Mouse (Mus musculus): ENCODE measurements around the gene Zfp524. TPM values are rescaled to one million over a fixed set of nuclear protein-coding genes. Genes with fewer than 3 reads are reported as not detected.

The Zfp524 gene
- polyA plus RNA-seq (2012; fragmentation: generic; extraction: Trizol), result 10 to 100 TPM; 24.7 to 30.2 TPM

GRCm38 (mm10) chr7:5014251-5015117, at the start of gene Zfp524, which contains the start of gene Fiz1:
Zfp524 (plus strand) TSS chr7:5014415.
Fiz1 (minus strand) TSS chr7:5014697.

GRCm38 (mm10) chr7:4971068-4971467, 43.1 kb upstream of the Zfp524 start, which contains the start of gene Sbk3:
Sbk3 (minus strand) TSS chr7:4971168.

GRCm38 (mm10) chr7:4996003-4996895, 18.0 kb upstream of the Zfp524 start, which contains the start of gene Zfp579:
Zfp579 (minus strand) TSS chr7:4996158.

GRCm38 (mm10) chr7:5015118-5016001, 1.1 kb downstream of the Zfp524 start, which contains the start of gene Gm44973:
Gm44973 (plus strand) TSS chr7:5015496.

GRCm38 (mm10) chr7:5020000-5020681, 5.9 kb downstream of the Zfp524 start, which contains the start of the genes Zfp865 and Ccdc106:
Zfp865 (plus strand) TSS chr7:5020376.
Ccdc106 (plus strand) TSS chr7:5020553.

GRCm38 (mm10) chr7:5033818-5034217, 19.6 kb downstream of the Zfp524 start, which contains the start of gene 4632433K11Rik:
4632433K11Rik (plus strand) TSS chr7:5034118.

GRCm38 (mm10) chr7:5038109-5038732, 24.0 kb downstream of the Zfp524 start, which contains the start of gene Zfp784:
Zfp784 (minus strand) TSS chr7:5038446.

GRCm38 (mm10) chr7:5051193-5052192, 37.3 kb downstream of the Zfp524 start, which contains the start of gene Zfp580:
Zfp580 (plus strand) TSS chr7:5051538.

GRCm38 (mm10) chr7:5061774-5062359, 47.7 kb downstream of the Zfp524 start, which contains the start of gene U2af2:
U2af2 (plus strand) TSS chr7:5062143.

Other genes with a start within 250 kb of the Zfp524 start
- gene Fam71e2, start 243.1 kb upstream of the Zfp524 start, polyA plus RNA-seq (2012; fragmentation: generic; extraction: Trizol), result not detected
- gene Il11, start 231.6 kb upstream of the Zfp524 start, polyA plus RNA-seq (2012; fragmentation: generic; extraction: Trizol), result under 1 TPM; 0.66 to 0.91 TPM
- 1 to 10 TPM in 1 of 2 experiments, under 1 TPM in 1; 0.61 to 1.1 TPM for gene Tmem190, start 231.5 kb upstream of the Zfp524 start, polyA plus RNA-seq (2012; fragmentation: generic; extraction: Trizol)
- 10 to 100 TPM in 1 of 2 experiments, 1 to 10 TPM in 1; 9.5 to 53.2 TPM for gene Tmem238, start 224.8 kb upstream of the Zfp524 start, polyA plus RNA-seq (2012; fragmentation: generic; extraction: Trizol)
- gene Rpl28, start 221.5 kb upstream of the Zfp524 start, polyA plus RNA-seq (2012; fragmentation: generic; extraction: Trizol), result over 10,000 TPM in 1 of 2 experiments, 1,000 to 10,000 TPM in 1; 4,560 to 11,128 TPM
- 100 to 1,000 TPM; 315 to 381 TPM for gene Ube2s, start 201.8 kb upstream of the Zfp524 start, polyA plus RNA-seq (2012; fragmentation: generic; extraction: Trizol)
- gene Shisa7, start 169.7 kb upstream of the Zfp524 start, polyA plus RNA-seq (2012; fragmentation: generic; extraction: Trizol), result not detected
- gene Isoc2b, start 144.2 kb upstream of the Zfp524 start, polyA plus RNA-seq (2012; fragmentation: generic; extraction: Trizol), result under 1 TPM; 0.18 to 0.59 TPM
- 1 to 10 TPM; 1.5 to 3.4 TPM for gene Isoc2a, start 137.3 kb upstream of the Zfp524 start, polyA plus RNA-seq (2012; fragmentation: generic; extraction: Trizol)
- under 1 TPM in 1 of 2 experiments, not detected in 1; 0.19 TPM for gene Gm36210, start 107.9 kb upstream of the Zfp524 start, polyA plus RNA-seq (2012; fragmentation: generic; extraction: Trizol)
- gene Zfp628, start 99.2 kb upstream of the Zfp524 start, polyA plus RNA-seq (2012; fragmentation: generic; extraction: Trizol), result 10 to 100 TPM in 1 of 2 experiments, 1 to 10 TPM in 1; 8.1 to 11.7 TPM
- gene Nat14, start 92.4 kb upstream of the Zfp524 start, polyA plus RNA-seq (2012; fragmentation: generic; extraction: Trizol), result 1 to 10 TPM in 1 of 2 experiments, under 1 TPM in 1; 0.78 to 6.7 TPM
- 10 to 100 TPM in 1 of 2 experiments, 1 to 10 TPM in 1; 4.7 to 87.9 TPM for gene Ssc5d, start 88.6 kb upstream of the Zfp524 start, polyA plus RNA-seq (2012; fragmentation: generic; extraction: Trizol)
- gene Sbk2, start 50.0 kb upstream of the Zfp524 start, polyA plus RNA-seq (2012; fragmentation: generic; extraction: Trizol), result under 1 TPM; 0.01 to 0.13 TPM
- under 1 TPM; 0.01 to 0.13 TPM for gene Sbk3, start 43.2 kb upstream of the Zfp524 start, polyA plus RNA-seq (2012; fragmentation: generic; extraction: Trizol)
- 10 to 100 TPM in 1 of 2 experiments, 1 to 10 TPM in 1; 7.9 to 20.1 TPM for gene Zfp579, start 18.3 kb upstream of the Zfp524 start, polyA plus RNA-seq (2012; fragmentation: generic; extraction: Trizol)
- 10 to 100 TPM; 22.6 to 29.6 TPM for gene Fiz1, start 282 bp downstream of the Zfp524 start, polyA plus RNA-seq (2012; fragmentation: generic; extraction: Trizol)
- gene Gm44973, start 1.1 kb downstream of the Zfp524 start, polyA plus RNA-seq (2012; fragmentation: generic; extraction: Trizol), result under 1 TPM; 0.14 to 0.17 TPM
- 10 to 100 TPM in 1 of 2 experiments, 1 to 10 TPM in 1; 6.3 to 24.5 TPM for gene Zfp865, start 6.0 kb downstream of the Zfp524 start, polyA plus RNA-seq (2012; fragmentation: generic; extraction: Trizol)
- gene Ccdc106, start 6.1 kb downstream of the Zfp524 start, polyA plus RNA-seq (2012; fragmentation: generic; extraction: Trizol), result under 1 TPM; 0.12 to 0.55 TPM
- gene 4632433K11Rik, start 19.7 kb downstream of the Zfp524 start, polyA plus RNA-seq (2012; fragmentation: generic; extraction: Trizol), result not detected
- 1 to 10 TPM; 1.7 to 8.9 TPM for gene Zfp784, start 24.0 kb downstream of the Zfp524 start, polyA plus RNA-seq (2012; fragmentation: generic; extraction: Trizol)
- gene Zfp580, start 37.1 kb downstream of the Zfp524 start, polyA plus RNA-seq (2012; fragmentation: generic; extraction: Trizol), result 10 to 100 TPM; 26.8 to 46.2 TPM
- gene U2af2, start 47.7 kb downstream of the Zfp524 start, polyA plus RNA-seq (2012; fragmentation: generic; extraction: Trizol), result 100 to 1,000 TPM; 166 to 202 TPM
- gene Epn1, start 65.8 kb downstream of the Zfp524 start, polyA plus RNA-seq (2012; fragmentation: generic; extraction: Trizol), result 100 to 1,000 TPM; 130 to 144 TPM
- under 1 TPM in 1 of 2 experiments, not detected in 1; 0.06 TPM for gene Rfpl4, start 102.5 kb downstream of the Zfp524 start, polyA plus RNA-seq (2012; fragmentation: generic; extraction: Trizol)
- gene Rasl2-9, start 111.5 kb downstream of the Zfp524 start, polyA plus RNA-seq (2012; fragmentation: generic; extraction: Trizol), result under 1 TPM in 1 of 2 experiments, not detected in 1; 0.05 TPM
- not detected for gene Vmn1r55, start 135.3 kb downstream of the Zfp524 start, polyA plus RNA-seq (2012; fragmentation: generic; extraction: Trizol)
- gene Vmn1r56, start 182.3 kb downstream of the Zfp524 start, polyA plus RNA-seq (2012; fragmentation: generic; extraction: Trizol), result not detected
- not detected for gene Vmn1r57, start 204.1 kb downstream of the Zfp524 start, polyA plus RNA-seq (2012; fragmentation: generic; extraction: Trizol)